Mouse (Mus musculus): Measurements from ENCODE around the gene B3gnt9. TPM values are rescaled to one million over a fixed set of nuclear protein-coding genes. Genes with fewer than 3 reads are reported as not detected.
A peak's percentile ranks its signal among the peaks of the same experiment; 100 is the strongest.
"Not testable (repeated sequence)": the region's sequence is repeated elsewhere in the genome, so short reads cannot be mapped to it uniquely, and the experiment has no call there.

The B3gnt9 gene
- polyA plus RNA-seq, 1 experiment = not detected

DNA sequence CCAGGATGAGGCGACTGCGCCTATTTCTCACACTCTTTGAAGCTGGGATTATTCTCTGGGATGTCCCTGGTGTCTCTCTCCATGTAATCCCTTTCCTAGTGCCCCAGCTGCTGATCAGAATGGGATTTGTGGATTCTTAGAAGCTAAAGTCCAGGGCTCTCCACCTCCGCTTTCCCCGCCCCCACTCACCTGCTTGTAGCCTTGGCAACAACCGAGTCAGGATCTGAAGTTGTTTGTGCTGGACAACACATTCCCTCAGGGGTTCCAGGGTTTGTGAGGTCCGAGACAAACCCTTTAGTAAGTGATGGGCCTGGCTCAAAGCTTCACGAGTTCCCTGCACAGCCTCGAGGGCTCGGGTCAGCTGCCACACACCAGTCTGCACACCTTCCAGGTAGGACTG lies 39.8 kb upstream of the B3gnt9 start:
- peaks cover 20% of the 10 kb centered on the region for H3K4me1 ChIP-seq (ENCODE audit: control insufficient read depth, insufficient read depth, low read length)
- H3K4me3 ChIP-seq (ENCODE audit: insufficient read depth, low read depth, low read length) = no peak overlapping the region
- no peak overlapping the region for H3K27ac ChIP-seq (ENCODE audit: insufficient read depth, low read depth, low read length)
- WGBS = 75% methylated on average over 9 of the region's 9 CpGs
- TF ChIP-seq CTCF (IDR thresholded peaks at IDR 0.05; ENCODE audit: insufficient read depth, low read depth, low read length) (no peak), POLR2A (IDR thresholded peaks at IDR 0.05; ENCODE audit: insufficient read depth, low read depth, low read length) (no peak)

DNA sequence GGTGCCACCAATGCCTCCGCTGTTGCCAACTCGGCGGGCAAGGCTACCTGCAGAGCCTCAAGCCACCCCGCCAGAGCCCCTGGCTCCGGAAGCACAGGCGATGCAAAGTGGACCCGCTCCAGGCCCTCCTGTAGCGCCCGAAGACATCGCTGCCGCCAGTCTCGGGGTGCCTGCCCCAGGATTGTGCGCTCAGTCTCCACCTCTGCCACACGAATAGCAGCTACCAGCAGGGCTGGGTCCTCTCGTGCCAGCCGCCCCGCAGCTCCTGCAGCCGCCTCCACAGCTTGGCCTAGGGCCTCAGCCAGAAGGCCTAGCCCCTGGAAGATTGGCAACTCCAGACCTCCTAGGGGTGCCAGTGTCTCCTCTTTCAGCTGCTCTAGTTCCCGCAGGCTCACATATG lies 38.5 kb upstream of the B3gnt9 start:
- WGBS = 72% methylated on average over 19 of the region's 19 CpGs
- H3K4me1 ChIP-seq (ENCODE audit: control insufficient read depth, insufficient read depth, low read length) = peaks cover 22% of the 10 kb centered on the region
- TF ChIP-seq POLR2A (IDR thresholded peaks at IDR 0.05; ENCODE audit: insufficient read depth, low read depth, low read length) (no peak), CTCF (IDR thresholded peaks at IDR 0.05; ENCODE audit: insufficient read depth, low read depth, low read length) (no peak)
- H3K27ac ChIP-seq (ENCODE audit: insufficient read depth, low read depth, low read length) = no peak overlapping the region
- H3K4me3 ChIP-seq (ENCODE audit: insufficient read depth, low read depth, low read length) = no peak overlapping the region

DNA sequence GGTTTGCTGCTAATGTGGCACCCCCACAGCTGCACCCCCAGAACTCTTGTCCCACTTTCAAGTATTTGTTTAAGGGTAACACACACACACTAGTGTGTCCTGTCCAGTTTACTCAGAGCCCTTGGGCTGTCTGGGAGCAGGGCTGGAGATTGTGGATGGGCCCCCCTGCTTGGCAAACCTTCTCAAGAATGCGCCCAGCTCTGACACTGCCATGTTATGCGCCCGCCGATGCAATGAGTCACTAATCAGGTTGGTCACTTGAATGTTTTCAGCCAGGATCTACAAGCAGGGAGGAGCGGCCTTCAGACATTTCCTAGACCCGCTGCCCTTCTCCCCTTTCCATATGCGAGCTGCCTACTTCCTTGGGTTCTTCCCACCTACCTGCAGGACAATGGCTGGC lies 37.5 kb upstream of the B3gnt9 start:
- H3K27ac ChIP-seq (ENCODE audit: insufficient read depth, low read depth, low read length) = no peak overlapping the region
- WGBS = 87% methylated on average over 7 of the region's 7 CpGs

DNA sequence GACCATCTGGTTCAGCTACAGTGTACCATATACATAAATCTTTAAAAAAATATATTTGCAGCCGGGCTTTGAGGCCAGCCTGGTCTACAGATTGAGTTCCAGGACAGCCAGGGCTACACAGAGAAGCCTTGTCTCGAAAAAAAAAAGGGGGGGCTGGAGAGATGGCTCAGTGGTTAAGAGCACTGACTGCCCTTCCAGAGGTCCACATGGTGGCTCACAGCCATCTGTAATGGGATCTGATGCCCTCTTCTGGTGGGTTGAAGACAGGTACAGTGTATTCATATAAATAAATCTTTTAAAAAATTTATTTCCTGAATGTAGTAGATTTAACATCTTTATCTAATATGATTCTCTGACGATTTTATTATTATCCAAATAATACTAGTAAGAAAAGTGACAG lies 36.8 kb upstream of the B3gnt9 start:
- H3K4me1 ChIP-seq (ENCODE audit: control insufficient read depth, insufficient read depth, low read length) = peaks cover 19% of the 10 kb centered on the region
- not testable (repeated sequence) for H3K4me3 ChIP-seq (ENCODE audit: insufficient read depth, low read depth, low read length); H3K27ac ChIP-seq (ENCODE audit: insufficient read depth, low read depth, low read length)
- WGBS = 67% methylated on average over 3 of the region's 3 CpGs

More for the DNA sequence above, 37.5 kb upstream of the B3gnt9 start:
- Histone ChIP-seq H3K4me3 (ENCODE audit: insufficient read depth, low read depth, low read length) (no peak overlapping the region), H3K4me1 (ENCODE audit: control insufficient read depth, insufficient read depth, low read length) (peaks cover 19% of the 10 kb centered on the region)
- TF ChIP-seq CTCF (IDR thresholded peaks at IDR 0.05; ENCODE audit: insufficient read depth, low read depth, low read length) (no peak), POLR2A (IDR thresholded peaks at IDR 0.05; ENCODE audit: insufficient read depth, low read depth, low read length) (no peak)

DNA sequence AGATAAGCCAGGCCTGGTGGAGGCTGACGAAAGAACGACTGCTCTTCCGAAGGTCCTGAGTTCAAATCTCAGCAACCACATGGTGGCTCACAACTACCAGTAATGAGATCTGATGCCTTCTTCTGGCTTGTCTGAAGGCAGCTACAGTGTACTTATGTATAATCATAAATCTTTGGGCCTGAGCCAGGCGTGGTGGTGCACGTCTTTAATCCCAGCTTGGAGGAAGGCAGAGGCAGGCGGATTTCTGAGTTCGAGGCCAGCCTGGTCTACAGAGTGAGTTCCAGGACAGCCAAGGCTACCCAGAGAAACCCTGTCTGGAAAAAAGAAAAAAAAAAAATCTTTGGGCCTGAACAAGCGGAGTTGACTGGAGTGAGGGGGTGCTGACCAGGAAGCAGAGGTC lies 36.4 kb upstream of the B3gnt9 start:
- not testable (repeated sequence) for H3K4me3 ChIP-seq (ENCODE audit: insufficient read depth, low read depth, low read length); H3K27ac ChIP-seq (ENCODE audit: insufficient read depth, low read depth, low read length)
- peaks cover 22% of the 10 kb centered on the region for H3K4me1 ChIP-seq (ENCODE audit: control insufficient read depth, insufficient read depth, low read length)
- 90% methylated on average over 8 of the region's 8 CpGs for WGBS

DNA sequence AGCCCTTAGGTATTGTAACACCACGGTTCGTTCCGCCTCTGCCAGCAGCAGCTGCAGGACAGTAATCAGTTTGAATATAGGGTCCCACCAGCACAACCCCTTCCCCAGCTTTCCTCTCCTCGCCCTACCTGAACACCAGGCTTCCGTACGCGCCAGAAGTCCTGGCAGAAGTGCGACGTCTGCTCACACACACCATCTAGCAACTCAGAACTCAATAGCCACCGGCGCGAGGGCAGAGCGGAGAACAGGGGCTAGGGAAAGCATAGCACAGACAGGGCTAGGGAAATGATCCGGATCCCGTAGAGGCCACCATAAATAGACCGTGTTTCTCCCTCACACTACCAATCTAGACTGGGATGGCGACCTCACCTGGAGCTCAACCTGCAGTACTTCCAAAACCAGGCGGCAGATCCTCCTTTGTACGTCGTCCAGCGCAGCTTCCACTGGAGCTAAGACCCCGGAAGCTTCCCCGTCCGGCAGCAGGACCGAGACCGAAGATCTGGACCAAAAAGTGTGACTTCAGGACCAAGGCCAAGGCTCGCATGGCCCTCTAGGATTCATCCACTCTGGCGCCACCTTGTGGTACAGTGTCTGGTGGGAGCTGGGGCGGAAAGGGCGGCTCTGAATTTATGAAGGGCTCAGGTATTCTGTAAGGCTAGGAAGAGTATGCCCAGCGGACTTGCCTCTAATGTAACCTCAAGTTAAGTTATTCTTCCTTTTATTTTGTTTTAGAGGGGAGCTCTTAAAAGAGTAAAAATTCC lies 35.8 kb upstream of the B3gnt9 start:
- Histone ChIP-seq H3K4me3 (ENCODE audit: insufficient read depth, low read depth, low read length) (peak overlapping the region; percentile 73; the same call in 1 of the 2 replicates), H3K4me1 (ENCODE audit: control insufficient read depth, insufficient read depth, low read length) (peaks cover 22% of the 10 kb centered on the region), H3K27ac (ENCODE audit: insufficient read depth, low read depth, low read length) (no peak overlapping the region)
- TF ChIP-seq CTCF (IDR thresholded peaks at IDR 0.05; ENCODE audit: insufficient read depth, low read depth, low read length) (peak; percentile 69), POLR2A (IDR thresholded peaks at IDR 0.05; ENCODE audit: insufficient read depth, low read depth, low read length) (no peak)
- 12% methylated on average over 31 of the region's 31 CpGs for WGBS

DNA sequence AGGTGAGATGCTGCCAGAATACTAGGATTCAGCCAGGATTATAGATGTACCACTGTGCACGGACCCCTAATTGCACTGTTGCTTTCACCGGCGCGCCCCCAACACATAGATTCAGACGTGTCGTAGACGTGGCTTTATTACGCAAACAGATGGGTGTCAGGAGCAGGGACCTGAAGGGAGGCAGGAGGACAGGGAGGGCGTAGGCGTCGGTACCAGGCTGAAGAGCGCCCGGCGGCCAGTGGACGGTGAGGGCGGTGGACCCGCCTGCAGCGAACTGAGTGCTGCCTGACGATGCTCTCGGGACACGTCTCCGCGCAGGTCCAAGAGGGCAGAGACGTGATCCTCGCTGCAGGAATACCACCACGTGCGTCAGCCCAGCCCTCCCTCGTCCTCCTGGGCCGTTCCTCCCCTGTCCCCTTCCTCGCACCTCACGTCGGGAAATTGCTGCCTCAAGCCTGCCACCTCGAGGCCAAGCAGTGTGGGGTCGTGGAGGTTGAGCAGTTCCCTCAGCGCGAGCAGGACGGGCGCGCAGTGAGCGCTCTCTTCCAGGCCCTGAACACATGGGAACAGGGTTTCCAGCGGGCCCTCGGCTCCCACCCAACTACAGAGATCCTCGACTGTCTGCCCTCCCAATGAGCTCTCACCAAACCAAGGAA lies 35.0 kb upstream of the B3gnt9 start, which contains the start of gene 4931428F04Rik:
Gene 4931428F04Rik (minus strand): TSS at position 60 of the 656 bp plus-strand sequence.
- H3K4me1 ChIP-seq (ENCODE audit: control insufficient read depth, insufficient read depth, low read length) = peaks cover 22% of the 10 kb centered on the region
- H3K27ac ChIP-seq (ENCODE audit: insufficient read depth, low read depth, low read length) = peak within 1 kb of the TSS; percentile 78
- TF ChIP-seq POLR2A (IDR thresholded peaks at IDR 0.05; ENCODE audit: insufficient read depth, low read depth, low read length) (no peak), CTCF (IDR thresholded peaks at IDR 0.05; ENCODE audit: insufficient read depth, low read depth, low read length) (no peak)
- peak within 1 kb of the TSS; percentile 73 for H3K4me3 ChIP-seq (ENCODE audit: insufficient read depth, low read depth, low read length)
- WGBS = 3% methylated on average over 43 of the region's 43 CpGs

DNA sequence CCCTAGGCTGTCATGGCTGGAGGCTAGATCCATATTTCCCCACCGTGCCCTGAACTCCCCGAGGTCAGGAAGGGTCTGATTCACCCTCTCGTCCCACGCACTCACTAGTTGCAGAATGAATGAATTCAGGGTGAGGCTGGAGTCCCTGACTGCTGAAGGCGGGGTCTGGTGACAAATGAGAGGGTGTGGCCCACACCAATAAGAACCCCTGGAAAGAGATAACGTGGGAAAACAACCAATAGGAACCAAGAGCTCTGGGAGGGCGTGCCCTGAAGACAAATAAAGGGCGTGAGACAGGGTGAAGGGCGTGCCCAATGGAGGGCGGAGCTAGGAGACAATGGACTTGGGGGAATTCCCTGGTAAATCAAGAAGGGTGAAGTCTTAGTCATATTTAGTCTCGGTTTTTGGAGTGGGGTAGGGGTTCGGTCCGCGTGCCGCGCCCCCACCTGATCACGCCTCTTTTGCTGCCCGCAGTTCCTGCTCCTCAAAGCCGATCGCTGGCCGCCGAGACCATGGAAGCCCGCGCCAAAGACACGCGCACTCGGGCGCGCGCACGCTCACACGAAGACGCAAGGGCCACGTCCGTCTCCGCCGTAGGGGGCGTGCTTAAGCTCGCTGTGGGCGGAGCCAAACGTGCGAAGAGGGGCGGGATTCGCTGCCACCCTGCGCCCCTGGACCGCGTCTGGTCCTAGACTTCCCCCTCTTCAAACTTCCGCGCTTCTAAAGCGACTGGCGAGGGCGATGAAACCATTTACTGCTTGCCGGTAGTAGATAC lies 34.2 kb upstream of the B3gnt9 start:
- WGBS = under 1% methylated on average over 53 of the region's 53 CpGs
- TF ChIP-seq CTCF (IDR thresholded peaks at IDR 0.05; ENCODE audit: insufficient read depth, low read depth, low read length) = no peak
- TF ChIP-seq POLR2A (IDR thresholded peaks at IDR 0.05; ENCODE audit: insufficient read depth, low read depth, low read length) = peak; percentile 88
- peak overlapping the region; percentile 78 for H3K27ac ChIP-seq (ENCODE audit: insufficient read depth, low read depth, low read length)
- H3K4me1 ChIP-seq (ENCODE audit: control insufficient read depth, insufficient read depth, low read length) = peaks cover 22% of the 10 kb centered on the region
- peak overlapping the region; percentile 73 for H3K4me3 ChIP-seq (ENCODE audit: insufficient read depth, low read depth, low read length)

DNA sequence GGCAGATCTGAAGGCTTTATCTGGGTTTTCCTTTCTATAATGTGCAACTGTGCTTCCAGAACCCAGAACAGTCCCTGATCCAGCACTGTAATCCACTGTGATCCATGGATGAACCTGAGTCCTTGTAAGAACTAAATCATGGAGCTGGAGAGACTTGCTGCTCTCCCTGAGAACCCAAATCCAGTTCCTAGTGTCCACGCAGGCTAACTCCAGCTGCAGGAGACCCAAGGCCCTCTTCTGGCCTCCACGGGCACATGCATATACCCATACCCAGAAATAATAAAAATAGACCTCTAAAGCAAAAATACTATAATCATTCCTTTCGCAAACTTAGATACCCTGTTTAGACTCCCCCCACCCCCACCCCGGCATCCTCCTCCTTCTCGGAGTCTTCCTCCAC lies 33.3 kb upstream of the B3gnt9 start:
- TF ChIP-seq CTCF (IDR thresholded peaks at IDR 0.05; ENCODE audit: insufficient read depth, low read depth, low read length) (no peak), POLR2A (IDR thresholded peaks at IDR 0.05; ENCODE audit: insufficient read depth, low read depth, low read length) (no peak)
- H3K27ac ChIP-seq (ENCODE audit: insufficient read depth, low read depth, low read length) = no peak overlapping the region
- H3K4me3 ChIP-seq (ENCODE audit: insufficient read depth, low read depth, low read length) = no peak overlapping the region
- WGBS = 61% methylated on average over 5 of the region's 5 CpGs
- peaks cover 22% of the 10 kb centered on the region for H3K4me1 ChIP-seq (ENCODE audit: control insufficient read depth, insufficient read depth, low read length)
